Mouse (Mus musculus) CH12.LX (cell line): ENCODE results near the gene Mrln.

ENCODE experiments used
- CTCF ChIP-seq, 2 experiments: IDR thresholded peaks in 1 of 2; conservative IDR thresholded peaks in 1 of 2; 2 replicates each; pipeline ENCODE4 v1.5.1; 2011 to 2012; ENCODE audit warnings: low read depth in 2 of 2, low read length in 2 of 2, improper control_type of control experiment in 1 of 2, inconsistent platforms in 1 of 2, mild to moderate bottlenecking in 1 of 2, moderate library complexity in 1 of 2
- NELFE ChIP-seq: IDR thresholded peaks from 2 replicates; pipeline ENCODE4 v1.6.1; 2011; ENCODE audit warnings: low read depth, low read length, improper control_type of control experiment
- NRF1 ChIP-seq: IDR thresholded peaks from 2 replicates; pipeline ENCODE4 v1.6.1; 2014; ENCODE audit warnings: low read depth, mild to moderate bottlenecking, inconsistent platforms, low read length, improper control_type of control experiment, moderate library complexity
- POLR2A ChIP-seq: IDR thresholded peaks from 2 replicates; pipeline ENCODE4 v1.6.1; 2011; ENCODE audit warnings: low read depth, mild to moderate bottlenecking, improper control_type of control experiment, low read length
- RCOR1 ChIP-seq: conservative IDR thresholded peaks from 2 replicates; pipeline ENCODE4 v1.6.1; 2012; ENCODE audit warnings: low read depth, mild to moderate bottlenecking, inconsistent platforms, low read length, improper control_type of control experiment
- ZKSCAN1 ChIP-seq: IDR thresholded peaks from 2 replicates; pipeline ENCODE4 v1.6.1; 2012; ENCODE audit warnings: low read depth, inconsistent platforms, low read length, improper control_type of control experiment, borderline replicate concordance
- ZNF384 ChIP-seq: IDR thresholded peaks from 2 replicates; pipeline ENCODE4 v1.6.1; 2012; ENCODE audit warnings: low read depth, low read length, improper control_type of control experiment, inconsistent platforms

GRCm38 (mm10) chr10:70266501-70266900, 62.0 kb downstream of the Mrln start:
- TF ChIP-seq ZKSCAN1 = no peak
- TF ChIP-seq POLR2A = no peak
- no peak for TF ChIP-seq RCOR1
- no peak for TF ChIP-seq NRF1
- TF ChIP-seq ZNF384 = no peak
- no peak for TF ChIP-seq CTCF (conservative IDR thresholded peaks at IDR 0.05 in 1 of 2, IDR thresholded peaks at IDR 0.05 in 1 of 2; ENCODE audit: low read depth in 2 of 2, low read length in 2 of 2)
- no peak for TF ChIP-seq NELFE
